Mouse (Mus musculus): ENCODE measurements around the gene Nr5a1.

Nr5a1 gene

GRCm38 (mm10) chr2:38704336-38704735 is 10.0 kb downstream of the Nr5a1 start:
- in situ Hi-C loops (cut with MboI) = no loop called here

DNA sequence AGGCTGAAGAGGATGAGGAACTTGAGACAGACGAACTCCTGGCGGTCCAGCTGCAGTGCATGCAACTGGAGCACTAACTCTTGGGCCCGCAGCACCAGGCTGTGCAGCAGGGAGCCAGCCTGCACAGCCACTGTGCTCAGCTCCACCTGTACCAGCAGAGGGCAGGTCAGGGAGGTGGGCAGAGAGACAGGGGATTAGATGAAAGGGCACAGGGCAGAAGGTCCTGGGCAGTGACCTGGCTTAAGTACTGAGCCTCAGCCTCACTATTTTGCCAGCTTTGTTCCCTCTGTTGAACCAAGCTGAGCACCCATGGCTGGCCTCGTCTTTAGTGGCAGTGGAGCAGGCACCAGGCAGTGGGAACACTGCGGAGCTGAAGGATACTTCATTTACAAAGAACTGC is 14.2 kb downstream of the Nr5a1 start:
- in situ Hi-C loops (cut with MboI) = no loop called here

- in situ Hi-C loops (cut with MboI) = no loop called here
Observed at GRCm38 (mm10) chr2:38698623-38699022, 15.7 kb downstream of the Nr5a1 start.

DNA sequence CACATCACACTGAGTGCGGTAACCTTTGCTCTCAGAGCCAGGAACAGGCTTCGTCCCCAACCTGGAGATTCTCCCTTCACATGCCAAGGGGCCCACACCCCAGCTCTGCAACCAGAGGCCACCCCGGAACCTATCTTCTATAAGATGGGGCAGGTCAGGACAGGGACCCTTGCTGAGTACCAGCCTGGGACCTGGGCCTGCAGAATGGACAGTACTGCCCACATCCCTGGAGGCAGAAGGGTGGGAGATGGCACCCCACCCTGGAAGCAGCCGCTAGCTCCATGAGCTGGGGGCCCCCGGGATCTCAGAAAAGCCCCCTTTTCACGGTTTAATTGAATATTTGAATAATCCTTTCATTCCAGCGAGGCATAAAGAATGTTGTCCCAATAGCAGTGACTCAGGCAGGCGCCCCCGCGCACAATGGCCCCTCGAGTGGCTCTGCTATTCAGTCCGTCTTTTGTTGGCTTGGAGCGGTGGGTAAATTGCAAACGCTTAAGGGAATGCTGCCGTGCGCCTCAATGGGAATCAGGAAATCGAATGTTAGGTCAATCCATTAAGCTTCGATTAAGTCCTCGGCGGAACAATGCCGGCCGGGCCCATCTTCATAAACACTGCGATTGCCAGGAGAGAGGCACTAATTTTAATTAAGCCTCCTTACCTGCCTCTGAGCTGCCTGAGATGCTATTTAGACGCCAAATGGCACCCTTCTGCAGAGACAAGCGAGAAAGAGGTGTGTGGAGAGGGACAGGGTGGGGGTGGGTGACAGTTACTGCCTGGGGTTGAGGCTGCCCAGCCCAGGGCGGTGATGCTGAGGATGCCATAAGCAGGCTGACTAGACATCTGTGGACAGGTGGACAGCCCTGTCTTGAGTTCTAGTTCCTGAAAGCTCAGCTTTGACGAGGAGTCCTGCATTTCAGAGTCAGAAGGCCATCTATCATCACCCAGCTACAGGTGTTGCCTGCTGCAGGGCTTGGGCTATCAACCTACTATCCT is 16.9 kb downstream of the Nr5a1 start:
- in situ Hi-C loops (cut with MboI) = no loop called here

DNA sequence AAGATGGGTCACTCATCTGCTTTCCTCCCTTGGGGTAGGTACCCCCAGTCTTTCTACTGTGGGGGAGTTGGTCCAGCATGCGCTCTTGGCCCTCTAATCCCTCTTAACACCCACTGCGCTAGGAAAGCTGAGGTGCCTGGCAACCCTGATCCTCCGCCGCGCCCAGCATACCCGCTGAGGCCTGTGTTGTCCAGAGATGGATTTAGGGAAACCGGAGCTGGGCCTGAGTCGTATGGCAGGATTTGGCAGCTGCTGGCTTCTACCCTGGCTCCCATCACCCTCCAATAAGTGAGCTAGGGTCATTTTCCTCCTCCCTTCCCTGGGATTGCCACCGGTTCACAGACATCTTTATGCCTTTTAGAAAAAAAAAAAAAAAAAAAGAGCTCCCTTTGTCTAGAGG is 18.6 kb downstream of the Nr5a1 start:
- in situ Hi-C loops (cut with MboI) = no loop called here

DNA sequence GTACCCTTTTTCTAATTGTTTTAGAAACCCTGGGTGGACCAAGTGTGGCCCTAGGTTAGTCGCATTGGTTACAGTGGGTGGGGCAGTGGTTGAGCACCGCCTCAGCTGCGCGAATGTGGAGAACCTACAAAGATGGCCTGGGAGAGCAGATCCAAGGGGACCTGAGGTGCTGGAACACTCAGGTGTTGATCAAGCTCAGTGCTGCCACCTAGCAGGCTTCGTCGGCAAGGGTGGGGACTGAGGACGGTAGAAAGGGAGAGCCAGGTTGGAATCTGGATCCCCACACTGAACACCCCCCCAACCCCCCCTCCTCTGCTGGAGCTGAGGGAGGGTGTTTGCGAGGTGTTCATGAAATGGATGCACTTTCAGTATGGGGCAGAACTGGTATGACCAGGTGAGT is 22.8 kb downstream of the Nr5a1 start:
- in situ Hi-C loops (cut with MboI) = no loop called here

GRCm38 (mm10) chr2:38689881-38690280 is 24.5 kb downstream of the Nr5a1 start:
- in situ Hi-C loops (cut with MboI) = no loop called here

GRCm38 (mm10) chr2:38688791-38689520 is 25.4 kb downstream of the Nr5a1 start:
- in situ Hi-C loops (cut with MboI) = no loop called here

GRCm38 (mm10) chr2:38685746-38686145 is 28.6 kb downstream of the Nr5a1 start:
- in situ Hi-C loops (cut with MboI) = no loop called here

- in situ Hi-C loops (cut with MboI) = no loop called here
Observed at GRCm38 (mm10) chr2:38683083-38683482, 31.3 kb downstream of the Nr5a1 start.

GRCm38 (mm10) chr2:38682209-38682608 is 32.1 kb downstream of the Nr5a1 start:
- in situ Hi-C loops (cut with MboI) = no loop called here

GRCm38 (mm10) chr2:38678947-38679346 is 35.4 kb downstream of the Nr5a1 start:
- in situ Hi-C loops (cut with MboI) = no loop called here

DNA sequence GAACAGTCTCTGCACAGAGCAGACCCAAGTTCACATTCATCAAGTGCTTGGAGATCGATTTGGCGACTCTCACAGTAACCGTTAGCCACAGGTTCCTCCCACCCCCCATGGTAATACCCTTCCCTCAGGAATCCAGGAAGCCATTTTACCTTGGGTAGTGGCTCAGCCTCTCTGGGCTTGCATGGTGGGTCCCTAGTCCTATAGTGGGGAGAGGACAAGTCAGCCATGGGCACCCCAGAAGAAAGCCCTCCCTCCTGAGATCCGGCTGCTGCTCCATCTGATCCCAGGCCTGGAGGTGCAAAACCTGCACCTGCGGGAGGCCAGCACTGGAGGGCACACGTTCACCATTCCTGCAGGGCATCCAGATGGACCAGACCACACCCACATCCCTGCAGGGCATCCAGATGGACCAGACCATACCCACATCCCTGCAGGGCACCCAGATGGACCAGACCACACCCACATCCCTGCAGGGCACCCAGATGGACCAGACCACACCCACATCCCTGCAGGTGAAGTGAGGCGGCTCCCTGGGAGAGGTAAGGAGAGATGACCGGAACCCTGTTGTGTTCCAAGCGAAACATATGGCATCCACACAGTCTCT is 38.9 kb downstream of the Nr5a1 start:
- in situ Hi-C loops (cut with MboI) = no loop called here

- in situ Hi-C loops (cut with MboI) = no loop called here
Observed at GRCm38 (mm10) chr2:38672496-38672895, 41.8 kb downstream of the Nr5a1 start.

DNA sequence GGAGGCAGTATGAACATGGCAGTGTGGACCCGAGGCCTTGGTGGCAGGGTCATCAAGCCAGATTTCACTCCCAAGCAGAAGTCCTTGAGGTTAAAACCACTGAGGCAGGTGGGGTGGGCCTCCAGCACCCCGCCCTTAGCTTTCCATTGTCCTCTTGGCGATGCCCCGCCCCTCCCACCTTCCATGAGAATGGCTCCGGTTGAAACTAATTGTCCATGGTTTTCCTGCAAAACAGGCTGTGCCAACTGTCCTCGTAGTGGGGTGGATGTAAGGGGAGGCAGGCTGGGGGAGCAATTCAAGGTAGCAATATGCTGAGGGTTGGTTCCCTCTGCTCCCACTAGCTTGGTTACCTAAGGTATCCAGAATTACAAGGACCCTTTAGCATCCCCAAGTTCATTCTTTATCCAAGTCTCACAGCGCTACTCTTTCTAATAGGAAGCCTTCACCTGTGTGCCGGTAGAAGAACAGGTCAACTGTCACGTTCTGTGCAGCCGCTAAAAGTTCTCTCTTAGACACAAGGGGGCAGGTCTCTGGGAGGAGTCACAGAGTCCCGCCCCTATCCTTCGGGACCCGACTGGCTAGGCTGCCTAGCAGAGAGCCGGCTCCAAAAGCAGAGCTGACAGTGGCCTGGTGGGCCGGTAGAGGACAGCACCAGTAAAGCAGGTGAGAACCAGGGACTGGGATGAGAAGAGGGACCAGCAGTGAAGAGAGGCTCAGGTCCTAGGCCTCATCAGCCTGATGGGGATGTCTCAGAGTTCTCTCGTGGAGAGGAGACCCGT is 45.4 kb downstream of the Nr5a1 start:
- in situ Hi-C loops (cut with MboI) = no loop called here

DNA sequence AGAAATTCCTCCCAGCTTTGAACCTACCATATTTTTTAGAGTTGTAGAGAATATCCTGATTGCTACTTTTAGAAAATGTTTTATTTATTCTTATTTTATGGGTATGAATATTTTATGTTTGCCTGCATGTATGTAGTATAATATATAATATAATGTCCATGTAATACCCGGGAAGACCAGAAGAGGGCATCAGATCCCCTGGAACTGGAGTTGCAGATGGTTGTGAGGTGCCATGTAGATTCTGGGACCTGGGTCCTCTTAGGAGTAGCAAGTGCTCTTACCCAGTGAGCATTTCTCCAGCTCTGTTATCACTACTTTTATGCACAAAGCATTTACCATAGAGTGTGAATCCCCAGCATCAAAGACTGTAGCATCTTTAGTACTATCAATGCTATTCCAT is 52.9 kb downstream of the Nr5a1 start:
- in situ Hi-C loops (cut with MboI) = no loop called here

- in situ Hi-C loops (cut with MboI) = no loop called here
Observed at GRCm38 (mm10) chr2:38658338-38658836, 56.0 kb downstream of the Nr5a1 start.

GRCm38 (mm10) chr2:38653694-38654093 is 60.6 kb downstream of the Nr5a1 start:
- in situ Hi-C loops (cut with MboI) = no loop called here

DNA sequence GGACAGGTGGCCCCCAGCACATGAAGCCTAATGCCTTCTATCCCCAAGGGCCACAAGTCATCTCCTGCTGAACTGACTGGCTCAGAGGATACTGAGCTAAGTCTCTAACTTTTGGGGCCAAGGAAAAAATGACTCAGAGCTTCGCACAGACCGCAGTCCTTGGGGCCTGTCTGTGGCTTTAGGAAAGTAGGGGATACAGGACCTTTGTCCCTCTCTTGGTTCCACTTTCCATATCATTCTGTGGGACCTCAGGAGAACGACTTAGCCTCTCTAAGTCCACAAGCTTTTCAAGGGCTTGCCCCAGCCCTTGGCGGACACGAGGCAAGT is 61.1 kb downstream of the Nr5a1 start:
- in situ Hi-C loops (cut with MboI) = no loop called here

- in situ Hi-C loops (cut with MboI) = no loop called here
Observed at GRCm38 (mm10) chr2:38652565-38653292, 61.6 kb downstream of the Nr5a1 start.

- in situ Hi-C loops (cut with MboI) = no loop called here
Observed at GRCm38 (mm10) chr2:38652098-38652497, 62.2 kb downstream of the Nr5a1 start.
